ENCODE assay signal across 32 mouse cellular contexts in genomic region chr2:110367382-110367887, GRCm38 (mm10). TPM values are rescaled to one million over a fixed set of nuclear protein-coding genes. Genes with fewer than 3 reads are reported as not detected.
DNase-seq lines count a peak whose midpoint lies in the region; ATAC-seq and TF ChIP-seq lines count a peak whose summit lies in the region.
"Had no signal": no experiment of that assay in that cellular context is flagged by ENCODE, and none has a peak within 500 bp of the region (broad histone marks: within the 10 kb centered on the region; RNA-seq: fewer than 3 reads in every experiment).

No protein-coding gene starts in this region.

- H3K4me3 ChIP-seq in intestine, postnatal 0 days (ENCODE audit: low read depth, low read length), result no peak overlapping the region
- H3K4me3 ChIP-seq in intestine, embryonic 15.5 days (replicated peaks), result no peak overlapping the region
- no peak overlapping the region for H3K4me3 ChIP-seq in liver, adult 2 months (ENCODE audit: insufficient read depth, low read depth, low read length)
- H3K4me3 ChIP-seq in lung, embryonic 15.5 days, result no peak overlapping the region
- H3K4me3 ChIP-seq in lung, adult 2 months (replicated peaks; ENCODE audit: extremely low read depth, low read depth, low read length), result no peak overlapping the region
- H3K4me3 ChIP-seq: embryonic facial prominence, embryonic 10.5 days; embryonic facial prominence, embryonic 13.5 days; erythroblast, embryonic 14.5 days; forebrain, embryonic 10.5 days; forebrain, embryonic 13.5 days; heart, adult 2 months; heart, embryonic 10.5 days; heart, embryonic 13.5 days had no signal

- no peak overlapping the region for H3K27ac ChIP-seq in intestine, postnatal 0 days (ENCODE audit: low read depth, low read length)
- no peak overlapping the region for H3K27ac ChIP-seq in intestine, embryonic 15.5 days
- H3K27ac ChIP-seq in liver, adult 2 months (replicated peaks; ENCODE audit: insufficient read depth, low read depth, low read length), result no peak overlapping the region
- H3K27ac ChIP-seq in lung, embryonic 15.5 days, result no peak overlapping the region
- H3K27ac ChIP-seq: embryonic facial prominence, embryonic 10.5 days; embryonic facial prominence, embryonic 13.5 days; forebrain, embryonic 10.5 days; forebrain, embryonic 13.5 days; heart, adult 2 months; heart, embryonic 10.5 days; heart, embryonic 13.5 days had no signal

- TF ChIP-seq POLR2A in liver, adult 2 months (IDR thresholded peaks at IDR 0.05; ENCODE audit: extremely low read depth, insufficient read depth, low read length), result no peak
- no peak for TF ChIP-seq POLR2A in lung, adult 2 months (IDR thresholded peaks at IDR 0.05; ENCODE audit: borderline replicate concordance, extremely low read depth, low read depth, low read length)

- H3K27me3 ChIP-seq in intestine, postnatal 0 days (replicated peaks; ENCODE audit: control insufficient read depth, insufficient read depth, low read length), result no peaks in the 10 kb centered on the region
- no peaks in the 10 kb centered on the region for H3K27me3 ChIP-seq in intestine, embryonic 15.5 days (replicated peaks)
- H3K27me3 ChIP-seq in liver, adult 2 months (ENCODE audit: control insufficient read depth, insufficient read depth, low read length), result no peaks in the 10 kb centered on the region
- H3K27me3 ChIP-seq in lung, embryonic 15.5 days, result peaks cover 12% of the 10 kb centered on the region
- H3K27me3 ChIP-seq: embryonic facial prominence, embryonic 13.5 days had no signal

- ATAC-seq in intestine, postnatal 0 days, result peak; percentile 74
- ATAC-seq in intestine, embryonic 15.5 days, result no peak
- ATAC-seq in lung, embryonic 15.5 days (ENCODE audit: borderline replicate concordance, extremely low read depth, low FRiP score, low TSS enrichment), result 0 out of 2 replicates have a peak, but pooled peaks have one; percentile 33
- ATAC-seq: activated CD4-positive, CD25-positive, alpha-beta regulatory T cell, adult 4 months; forebrain, embryonic 13.5 days; forebrain, embryonic 16.5 days had no signal

- 62% methylated on average over 1 of the region's 1 CpGs for WGBS in intestine, postnatal 0 days
- 79% methylated on average over 1 of the region's 1 CpGs for WGBS in intestine, embryonic 15.5 days
- 78% methylated on average over 1 of the region's 1 CpGs for WGBS in liver, adult 2 months
- 53% methylated on average over 1 of the region's 1 CpGs for WGBS in lung, embryonic 15.5 days
- 33% methylated on average over 1 of the region's 1 CpGs for WGBS in lung, adult 2 months

- no peaks in the 10 kb centered on the region for H3K4me1 ChIP-seq in intestine, postnatal 0 days (replicated peaks; ENCODE audit: control insufficient read depth, insufficient read depth, low read length)
- 0 out of 2 replicates have a peak, but pooled peaks cover under 1% of the 10 kb centered on the region for H3K4me1 ChIP-seq in intestine, embryonic 15.5 days (replicated peaks)
- peaks cover under 1% of the 10 kb centered on the region; the same call in 1 of the 2 replicates for H3K4me1 ChIP-seq in liver, adult 2 months (ENCODE audit: control insufficient read depth, insufficient read depth, low read length)
- 0 out of 2 replicates have a peak, but pooled peaks cover 4% of the 10 kb centered on the region for H3K4me1 ChIP-seq in lung, embryonic 15.5 days
- H3K4me1 ChIP-seq in lung, adult 2 months (ENCODE audit: control insufficient read depth, insufficient read depth, low read length), result no peaks in the 10 kb centered on the region

- H3K9ac ChIP-seq in intestine, postnatal 0 days (ENCODE audit: low read depth, low read length), result no peak overlapping the region
- H3K9ac ChIP-seq in intestine, embryonic 15.5 days, result no peak overlapping the region
- H3K9ac ChIP-seq in liver, adult 2 months (ENCODE audit: low read depth, low read length), result no peak overlapping the region
- H3K9ac ChIP-seq in lung, embryonic 15.5 days, result no peak overlapping the region
- H3K9ac ChIP-seq: embryonic facial prominence, embryonic 13.5 days; forebrain, embryonic 13.5 days; heart, embryonic 13.5 days had no signal

- TF ChIP-seq CTCF in intestine, postnatal 0 days (IDR thresholded peaks at IDR 0.05; ENCODE audit: low read depth), result no peak
- no peak for TF ChIP-seq CTCF in liver, adult 2 months (IDR thresholded peaks at IDR 0.05; ENCODE audit: low read depth, low read length)
- TF ChIP-seq CTCF in lung, adult 2 months (IDR thresholded peaks at IDR 0.05; ENCODE audit: insufficient read depth, low read length), result no peak

- no peaks in the 10 kb centered on the region for H3K36me3 ChIP-seq in intestine, postnatal 0 days (ENCODE audit: control insufficient read depth, insufficient read depth)
- H3K36me3 ChIP-seq in intestine, embryonic 15.5 days, result no peaks in the 10 kb centered on the region
- H3K36me3 ChIP-seq in liver, adult 2 months (ENCODE audit: control insufficient read depth, insufficient read depth, low read length), result no peaks in the 10 kb centered on the region
- no peaks in the 10 kb centered on the region for H3K36me3 ChIP-seq in lung, embryonic 15.5 days
- H3K36me3 ChIP-seq: embryonic facial prominence, embryonic 10.5 days; embryonic facial prominence, embryonic 13.5 days; forebrain, embryonic 10.5 days; heart, embryonic 10.5 days; heart, embryonic 13.5 days had no signal

- H3K4me2 ChIP-seq in intestine, postnatal 0 days (replicated peaks; ENCODE audit: low read depth), result no peak overlapping the region
- H3K4me2 ChIP-seq in intestine, embryonic 15.5 days (replicated peaks), result no peak overlapping the region
- no peak overlapping the region for H3K4me2 ChIP-seq in lung, embryonic 15.5 days
- H3K4me2 ChIP-seq: embryonic facial prominence, embryonic 13.5 days; forebrain, embryonic 13.5 days; heart, embryonic 13.5 days had no signal

- H3K79me2 ChIP-seq in liver, adult 2 months (ENCODE audit: control insufficient read depth, insufficient read depth, low read length), result no peaks in the 10 kb centered on the region

- peak; percentile 29 for DNase-seq in liver, adult 2 months (ENCODE audit: extremely low read depth, low read depth, low spot score)
- no peak for DNase-seq in liver
- no peak for DNase-seq in lung, adult 2 months
- peak; percentile 38 for DNase-seq in lung, postnatal 25 days (ENCODE audit: low spot score)
- no peak for DNase-seq in lung, adult 18-20 months
- DNase-seq: adrenal gland, adult 8-10 months; adrenal gland, postnatal 25 days; cerebellum, adult 11-12 months; cerebellum, adult 8-10 months; cerebellum, postnatal 10 days; cerebellum, postnatal 36 days; embryo, embryonic 11 days; gastrocnemius, postnatal 10 days; gastrocnemius, postnatal 36 days; heart, adult 2 months; heart, postnatal 14 days; heart, postnatal 4 days had no signal

- H3K9me3 ChIP-seq in intestine, postnatal 0 days (ENCODE audit: control insufficient read depth), result no peaks in the 10 kb centered on the region
- no peaks in the 10 kb centered on the region for H3K9me3 ChIP-seq in intestine, embryonic 15.5 days
- H3K9me3 ChIP-seq in lung, embryonic 15.5 days, result no peaks in the 10 kb centered on the region
- H3K9me3 ChIP-seq: embryonic facial prominence, embryonic 10.5 days; embryonic facial prominence, embryonic 13.5 days; forebrain, embryonic 10.5 days; forebrain, embryonic 13.5 days; heart, embryonic 10.5 days; heart, embryonic 13.5 days had no signal

RNA-seq across cellular contexts. Expression of gene Fibin, which starts 4.5 kb away (rescaled TPM):
- 22.6 and 23.1 TPM in 2 replicates for polyA plus RNA-seq in intestine, postnatal 0 days (2015; fragmentation: Nextera tagmentation; extraction: Ambion mirVana)
- 26.4 and 31.0 TPM in 2 replicates for polyA plus RNA-seq in intestine, embryonic 15.5 days (2015; fragmentation: Nextera tagmentation; extraction: Ambion mirVana)
- total RNA-seq in liver, adult 2 months (2014; rRNA removed), result 1.0 and 1.1 TPM in 2 replicates
- polyA plus RNA-seq in liver, adult 2 months (2012; rRNA removed), result 0.37 and 0.38 TPM in 2 replicates
- polyA plus RNA-seq in lung, embryonic 15.5 days (2015; fragmentation: Nextera tagmentation; extraction: Ambion mirVana), result 49.9 and 54.2 TPM in 2 replicates
- 18.0 and 19.3 TPM in 2 replicates for polyA plus RNA-seq in lung, adult 2 months (2012; rRNA removed)
- total RNA-seq: ES-E14; granulocyte monocyte progenitor cell, adult 5-6 weeks had no signal
- polyA plus RNA-seq: activated CD4-positive, CD25-positive, alpha-beta regulatory T cell, adult 4 months; erythroblast, embryonic 14.5 days had no signal

RNA-seq across cellular contexts. Expression of gene Bbox1, which starts 53.1 kb away (rescaled TPM):
- 10.3 and 11.9 TPM in 2 replicates for polyA plus RNA-seq in intestine, postnatal 0 days (2015; fragmentation: Nextera tagmentation; extraction: Ambion mirVana)
- 0.45 and 0.53 TPM in 2 replicates for polyA plus RNA-seq in intestine, embryonic 15.5 days (2015; fragmentation: Nextera tagmentation; extraction: Ambion mirVana)
- 112 and 168 TPM in 2 replicates for total RNA-seq in liver, adult 2 months (2014; rRNA removed)
- 37.7 and 42.4 TPM in 2 replicates for polyA plus RNA-seq in liver, adult 2 months (2012; rRNA removed)
- 0.25 and 0.39 TPM in 2 replicates for polyA plus RNA-seq in lung, embryonic 15.5 days (2015; fragmentation: Nextera tagmentation; extraction: Ambion mirVana)
- polyA plus RNA-seq in lung, adult 2 months (2012; rRNA removed), result 0.77 and 1.2 TPM in 2 replicates
- total RNA-seq: adrenal gland, adult 8-10 months; adrenal gland, postnatal 25 days; ES-E14; granulocyte monocyte progenitor cell, adult 5-6 weeks had no signal
- polyA plus RNA-seq: erythroblast, embryonic 14.5 days; forebrain, embryonic 10.5 days; heart, embryonic 13.5 days; hindbrain, embryonic 11.5 days had no signal

Comparison
In these comparisons a context has a peak if more than half of its experiments do, and no peak if none do; other contexts are left out.
1. DNase-seq: peak in liver, adult 2 months (single experiment) and lung, postnatal 25 days (single experiment); none in liver (single experiment), lung, adult 2 months (single experiment) and lung, adult 18-20 months (0 of 2).
2. RNA of gene Fibin, which starts 4.5 kb away (polyA plus RNA-seq): 49.9 to 54.2 TPM in lung, embryonic 15.5 days, 26.4 to 31.0 TPM in intestine, embryonic 15.5 days, 22.6 to 23.1 TPM in intestine, postnatal 0 days and 18.0 to 19.3 TPM in lung, adult 2 months; 0.37 to 0.38 TPM in liver, adult 2 months; every median in the first group is over 10 times any median in the second.